Mouse (Mus musculus) kidney, embryonic 14.5 days (tissue): ENCODE measurements around the gene Ntn1. TPM values are rescaled to one million over a fixed set of nuclear protein-coding genes. Genes with fewer than 3 reads are reported as not detected.

Experiments used
- ATAC-seq: fragments of 200-750 bp; cut with Nextera tagmentation; 2 replicates; pipeline ENCODE4 v1.8.0; 2017; ENCODE audit warnings: moderate number of reproducible peaks, mild to moderate bottlenecking, moderate TSS enrichment, moderate library complexity; ENCODE audit not compliant: low FRiP score, low TSS enrichment
- H3K27ac ChIP-seq: fragments of 300-500 bp; sonication (generic); 2 replicates; pipeline ENCODE4 v1.5.1; 2014; ENCODE audit warnings: low read depth, mild to moderate bottlenecking, low read length, moderate library complexity, mixed read lengths
- H3K27me3 ChIP-seq: fragments of 300-500 bp; sonication (generic); 2 replicates; pipeline ENCODE4 v1.6.1; 2014; ENCODE audit warnings: mild to moderate bottlenecking, low read length; ENCODE audit not compliant: control insufficient read depth, insufficient read depth
- H3K36me3 ChIP-seq: fragments of 300-500 bp; sonication (generic); 2 replicates; pipeline ENCODE4 v1.6.1; 2014; ENCODE audit warnings: low read length, mixed read lengths; ENCODE audit not compliant: control insufficient read depth, insufficient read depth
- H3K4me1 ChIP-seq: fragments of 300-500 bp; sonication (generic); 2 replicates; pipeline ENCODE4 v1.6.1; 2014; ENCODE audit warnings: low read length, mixed read lengths; ENCODE audit not compliant: control insufficient read depth, insufficient read depth
- H3K4me2 ChIP-seq: fragments of 300-500 bp; sonication (generic); replicated peaks from 2 replicates; pipeline ENCODE4 v1.6.1; 2014; ENCODE audit warnings: low read depth, mild to moderate bottlenecking, low read length
- H3K4me3 ChIP-seq: fragments of 300-500 bp; sonication (generic); 2 replicates; pipeline ENCODE4 v1.5.1; 2014; ENCODE audit warnings: mild to moderate bottlenecking, low read length
- H3K9ac ChIP-seq: fragments of 300-500 bp; sonication (generic); 2 replicates; pipeline ENCODE4 v1.6.1; 2014; ENCODE audit warnings: low read depth, mild to moderate bottlenecking, low read length, moderate library complexity
- H3K9me3 ChIP-seq: fragments of 300-500 bp; sonication (generic); 2 replicates; pipeline ENCODE4 v1.6.1; 2016; ENCODE audit warnings: low read length; ENCODE audit not compliant: control insufficient read depth
- WGBS: fragments of 180-500 bp; shearing (Covaris S2); extraction: QIAGEN DNeasy Blood & Tissue Kit; methylation state at CpG from one replicate; pipeline ENCODE4 v1.1.7; 2014; 5-methylcytosine and 5-hydroxymethylcytosine counted together
- polyA plus RNA-seq: library from polyadenylated mRNA; unstranded; fragments of >200 nt; fragmentation: Nextera tagmentation; extraction: Ambion mirVana; gene quantifications from 2 replicates; pipeline ENCODE4 v1.2.1, GENCODE M21; 2014

Gene Ntn1
- polyA plus RNA-seq, 1 experiment from 2014 or later = 8.5 TPM

GRCm38 (mm10) chr11:68205572-68206229 is 194.9 kb downstream of the Ntn1 start:
- ATAC-seq = no peak
- Histone ChIP-seq H3K27ac (no peak overlapping the region), H3K36me3 (no peaks in the 10 kb centered on the region), H3K9ac (no peak overlapping the region), H3K9me3 (no peaks in the 10 kb centered on the region), H3K4me1 (no peaks in the 10 kb centered on the region), H3K27me3 (no peaks in the 10 kb centered on the region), H3K4me2 (no peak overlapping the region), H3K4me3 (no peak overlapping the region)
- 71% methylated on average over 10 of the region's 10 CpGs for WGBS

- 73% methylated on average over 5 of the region's 5 CpGs for WGBS
Measured at GRCm38 (mm10) chr11:68204407-68204806, 196.2 kb downstream of the Ntn1 start.

GRCm38 (mm10) chr11:68203658-68204315 is 196.8 kb downstream of the Ntn1 start:
- no peak overlapping the region for H3K4me3 ChIP-seq
- H3K36me3 ChIP-seq = no peaks in the 10 kb centered on the region
- WGBS = 42% methylated on average over 10 of the region's 10 CpGs
- no peak overlapping the region for H3K9ac ChIP-seq
- ATAC-seq = no peak
- no peak overlapping the region for H3K27ac ChIP-seq
- no peaks in the 10 kb centered on the region for H3K9me3 ChIP-seq
- H3K27me3 ChIP-seq = no peaks in the 10 kb centered on the region
- H3K4me2 ChIP-seq = no peak overlapping the region
- H3K4me1 ChIP-seq = peaks cover 8% of the 10 kb centered on the region; the same call in 1 of the 2 replicates

More at GRCm38 (mm10) chr11:68204407-68204806, 196.2 kb downstream of the Ntn1 start:
- no peak overlapping the region for H3K27ac ChIP-seq
- ATAC-seq = no peak
- H3K27me3 ChIP-seq = no peaks in the 10 kb centered on the region
- H3K9ac ChIP-seq = no peak overlapping the region
- no peaks in the 10 kb centered on the region for H3K36me3 ChIP-seq
- no peak overlapping the region for H3K4me3 ChIP-seq
- peaks cover 7% of the 10 kb centered on the region; the same call in 1 of the 2 replicates for H3K4me1 ChIP-seq
- H3K4me2 ChIP-seq = no peak overlapping the region
- H3K9me3 ChIP-seq = no peaks in the 10 kb centered on the region

- no peak overlapping the region for H3K9ac ChIP-seq
- H3K27ac ChIP-seq = no peak overlapping the region
- whole genome bisulfite sequencing = 57% methylated on average over 10 of the region's 10 CpGs
- peaks cover 12% of the 10 kb centered on the region; the same call in 1 of the 2 replicates for H3K4me1 ChIP-seq
- H3K4me2 ChIP-seq = no peak overlapping the region
- no peak overlapping the region for H3K4me3 ChIP-seq
- ATAC-seq = no peak
- no peaks in the 10 kb centered on the region for H3K9me3 ChIP-seq
- no peaks in the 10 kb centered on the region for H3K27me3 ChIP-seq
- H3K36me3 ChIP-seq = no peaks in the 10 kb centered on the region
Measured at GRCm38 (mm10) chr11:68202561-68202960, 198.1 kb downstream of the Ntn1 start.

- H3K4me2 ChIP-seq = no peak overlapping the region
- no peak overlapping the region for H3K9ac ChIP-seq
- H3K36me3 ChIP-seq = no peaks in the 10 kb centered on the region
- H3K27ac ChIP-seq = no peak overlapping the region
- H3K9me3 ChIP-seq = no peaks in the 10 kb centered on the region
- no peaks in the 10 kb centered on the region for H3K27me3 ChIP-seq
- WGBS = 74% methylated on average over 10 of the region's 10 CpGs
- peaks cover 12% of the 10 kb centered on the region; the same call in 1 of the 2 replicates for H3K4me1 ChIP-seq
- no peak for ATAC-seq
- no peak overlapping the region for H3K4me3 ChIP-seq
Measured at GRCm38 (mm10) chr11:68201811-68202459, 198.7 kb downstream of the Ntn1 start.

- Histone ChIP-seq H3K9me3 (no peaks in the 10 kb centered on the region), H3K36me3 (no peaks in the 10 kb centered on the region), H3K27me3 (no peaks in the 10 kb centered on the region), H3K9ac (no peak overlapping the region), H3K27ac (no peak overlapping the region), H3K4me2 (no peak overlapping the region), H3K4me3 (no peak overlapping the region), H3K4me1 (peaks cover 16% of the 10 kb centered on the region; the same call in 1 of the 2 replicates)
- ATAC-seq = no peak
- WGBS = 59% methylated on average over 1 of the region's 1 CpGs
Measured at GRCm38 (mm10) chr11:68201063-68201462, 199.6 kb downstream of the Ntn1 start.

- H3K36me3 ChIP-seq = no peaks in the 10 kb centered on the region
- no peak overlapping the region for H3K9ac ChIP-seq
- no peak for ATAC-seq
- peak overlapping the region; percentile 19; the same call in 1 of the 2 replicates for H3K27ac ChIP-seq
- no peak overlapping the region for H3K4me2 ChIP-seq
- H3K27me3 ChIP-seq = no peaks in the 10 kb centered on the region
- H3K4me1 ChIP-seq = peaks cover 22% of the 10 kb centered on the region; the same call in 1 of the 2 replicates
- 58% methylated on average over 4 of the region's 4 CpGs for WGBS
- H3K9me3 ChIP-seq = no peaks in the 10 kb centered on the region
- no peak overlapping the region for H3K4me3 ChIP-seq
Measured at GRCm38 (mm10) chr11:68200500-68200899, 200.1 kb downstream of the Ntn1 start.

GRCm38 (mm10) chr11:68199801-68200423 is 200.7 kb downstream of the Ntn1 start:
- peak; percentile 54; the same call in 1 of the 2 replicates for ATAC-seq
- Histone ChIP-seq H3K36me3 (no peaks in the 10 kb centered on the region), H3K4me2 (no peak overlapping the region), H3K4me1 (peaks cover 28% of the 10 kb centered on the region; the same call in 1 of the 2 replicates), H3K9ac (no peak overlapping the region), H3K27ac (peak overlapping the region; percentile 42; the same call in 1 of the 2 replicates), H3K27me3 (no peaks in the 10 kb centered on the region), H3K4me3 (no peak overlapping the region), H3K9me3 (no peaks in the 10 kb centered on the region)
- WGBS = 11% methylated on average over 10 of the region's 10 CpGs
